Mouse (Mus musculus) erythroblast, embryonic 14.5 days (primary cell): ENCODE data around the gene Nfib. TPM values are rescaled to one million over a fixed set of nuclear protein-coding genes. Genes with fewer than 3 reads are reported as not detected.

ENCODE experiments used
- H3K27me3 ChIP-seq: 2 replicates; pipeline ENCODE4 v1.6.1; 2012; ENCODE audit warnings: inconsistent platforms; ENCODE audit not compliant: control insufficient read depth
- H3K36me3 ChIP-seq: 2 replicates; pipeline ENCODE4 v1.6.1; 2012; ENCODE audit warnings: mild to moderate bottlenecking, inconsistent platforms; ENCODE audit not compliant: control insufficient read depth
- H3K4me1 ChIP-seq: 2 replicates; pipeline ENCODE4 v1.6.1; 2012; ENCODE audit warnings: inconsistent platforms; ENCODE audit not compliant: control insufficient read depth
- H3K4me3 ChIP-seq: replicated peaks from 2 replicates; pipeline ENCODE3; 2012; ENCODE audit warnings: moderate library complexity, mild to moderate bottlenecking, inconsistent platforms
- H3K9me3 ChIP-seq: 2 replicates; pipeline ENCODE4 v1.6.1; 2012; ENCODE audit warnings: low read length, inconsistent platforms, mixed read lengths; ENCODE audit not compliant: control insufficient read depth
- GATA1 ChIP-seq: IDR thresholded peaks from 2 replicates; pipeline ENCODE4 v1.6.1; 2012; ENCODE audit warnings: low read length, inconsistent platforms, mixed read lengths
- TAL1 ChIP-seq: IDR thresholded peaks from 3 replicates; pipeline ENCODE4 v1.6.1; 2012; ENCODE audit warnings: low read length, inconsistent platforms, mixed read lengths
- polyA plus RNA-seq: library from polyadenylated mRNA; stranded (reverse); fragments of >175 nt; gene quantifications from 2 replicates; pipeline ENCODE4 v1.2.3, GENCODE M21; 2012

The Nfib gene
- polyA plus RNA-seq, 1 experiment = not detected

DNA sequence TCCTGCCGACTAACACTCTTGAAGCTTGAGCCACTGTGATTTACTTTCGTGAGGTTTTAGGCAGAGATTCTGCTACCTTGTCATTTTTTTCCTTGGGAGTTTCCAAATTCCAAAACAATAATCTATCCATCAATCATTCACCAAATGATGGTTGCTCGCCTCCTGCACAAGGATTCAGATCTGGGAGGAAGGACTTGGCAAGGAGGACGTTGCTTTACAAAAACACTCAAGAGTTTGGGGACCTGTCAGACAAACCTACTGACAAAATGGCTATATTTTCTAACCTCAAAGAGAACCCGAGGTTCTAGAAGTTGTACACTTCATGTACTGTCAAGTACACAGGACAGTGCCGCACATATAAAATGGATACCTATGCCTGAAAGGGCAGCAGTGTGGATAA lies 299.0 kb downstream of the Nfib start:
- H3K4me3 ChIP-seq = no peak overlapping the region
- no peaks in the 10 kb centered on the region for H3K4me1 ChIP-seq
- no peak for TF ChIP-seq GATA1
- no peak for TF ChIP-seq TAL1
- H3K36me3 ChIP-seq = no peaks in the 10 kb centered on the region
- H3K9me3 ChIP-seq = no peaks in the 10 kb centered on the region
- H3K27me3 ChIP-seq = no peaks in the 10 kb centered on the region

DNA sequence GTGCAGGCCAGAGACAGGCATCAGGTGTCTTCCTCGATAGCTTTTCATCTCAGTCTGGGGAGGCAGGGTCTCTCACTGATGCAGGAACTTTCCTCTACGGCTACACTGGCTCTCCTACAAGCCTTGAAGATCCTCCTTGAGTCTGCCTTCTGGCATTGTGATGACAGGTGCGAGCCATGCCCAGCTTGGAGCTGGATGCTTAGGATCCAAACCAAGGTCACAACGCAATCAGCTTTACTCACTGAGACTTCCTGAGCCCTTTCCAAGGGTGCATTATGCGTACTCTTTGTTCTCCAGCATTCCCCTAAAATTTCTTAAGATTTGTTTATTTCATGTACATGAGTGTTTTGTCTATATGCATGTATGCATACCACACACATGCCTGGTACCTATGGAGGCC lies 299.8 kb downstream of the Nfib start:
- Histone ChIP-seq H3K4me1 (no peaks in the 10 kb centered on the region), H3K36me3 (no peaks in the 10 kb centered on the region), H3K27me3 (no peaks in the 10 kb centered on the region), H3K9me3 (no peaks in the 10 kb centered on the region), H3K4me3 (no peak overlapping the region)
- no peak for TF ChIP-seq TAL1
- TF ChIP-seq GATA1 = no peak

DNA sequence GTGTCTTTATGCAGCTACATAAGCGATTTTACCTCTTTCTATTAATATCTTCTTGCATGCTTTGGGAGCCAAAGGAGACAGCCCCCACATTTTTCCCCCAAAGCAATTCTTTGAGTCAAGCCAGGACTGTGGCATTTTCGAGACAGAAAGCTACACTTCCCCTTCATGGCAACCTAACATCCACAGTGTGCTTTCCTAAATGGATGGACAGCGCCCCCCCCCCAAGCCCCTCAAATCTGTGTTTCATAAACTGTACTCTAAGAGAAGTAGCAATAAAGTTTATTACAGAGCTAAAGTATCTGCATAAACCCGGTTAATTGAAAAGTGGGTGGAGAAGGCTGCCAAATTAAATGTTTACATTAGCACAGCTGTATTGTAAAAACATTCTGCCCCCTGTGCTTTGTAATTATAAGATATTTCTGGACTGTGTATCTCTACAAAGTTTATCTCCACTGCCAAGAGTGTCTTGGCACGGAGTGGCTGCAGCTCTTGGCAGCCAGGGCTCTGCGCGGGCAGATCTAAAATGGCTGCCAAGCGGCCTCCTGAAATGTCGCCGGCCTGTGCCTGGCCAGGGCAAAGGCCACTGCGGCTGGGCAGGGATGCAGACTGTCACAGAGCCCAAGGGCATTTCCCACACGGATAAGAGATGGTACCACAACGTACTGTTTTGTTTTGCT lies 301.4 kb downstream of the Nfib start:
- no peak overlapping the region for H3K4me3 ChIP-seq
- TF ChIP-seq TAL1 = no peak
- no peak for TF ChIP-seq GATA1
- no peaks in the 10 kb centered on the region for H3K4me1 ChIP-seq
- H3K9me3 ChIP-seq = no peaks in the 10 kb centered on the region
- H3K36me3 ChIP-seq = no peaks in the 10 kb centered on the region
- no peaks in the 10 kb centered on the region for H3K27me3 ChIP-seq

DNA sequence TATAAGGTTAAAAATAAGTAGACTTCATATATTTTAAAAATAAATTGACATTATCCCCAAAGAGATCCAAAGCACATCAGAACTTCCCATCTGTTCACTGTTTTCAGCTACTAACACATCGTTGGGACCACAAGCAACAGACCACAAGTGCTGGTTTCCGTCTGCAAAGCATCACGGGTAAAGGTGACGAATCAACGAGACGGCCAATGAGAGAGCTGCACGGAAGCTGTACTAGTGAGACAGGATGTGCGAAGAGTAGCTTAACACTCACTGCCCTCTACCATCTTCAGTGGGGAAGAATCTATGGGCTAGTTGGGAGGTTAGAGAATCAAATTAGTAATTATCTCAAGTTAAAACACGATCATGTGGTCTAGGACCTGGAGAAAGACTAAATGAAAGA lies 302.9 kb downstream of the Nfib start:
- H3K9me3 ChIP-seq = no peaks in the 10 kb centered on the region
- no peaks in the 10 kb centered on the region for H3K27me3 ChIP-seq
- TF ChIP-seq TAL1 (no peak), GATA1 (no peak)
- no peaks in the 10 kb centered on the region for H3K4me1 ChIP-seq
- H3K4me3 ChIP-seq = no peak overlapping the region
- H3K36me3 ChIP-seq = no peaks in the 10 kb centered on the region

DNA sequence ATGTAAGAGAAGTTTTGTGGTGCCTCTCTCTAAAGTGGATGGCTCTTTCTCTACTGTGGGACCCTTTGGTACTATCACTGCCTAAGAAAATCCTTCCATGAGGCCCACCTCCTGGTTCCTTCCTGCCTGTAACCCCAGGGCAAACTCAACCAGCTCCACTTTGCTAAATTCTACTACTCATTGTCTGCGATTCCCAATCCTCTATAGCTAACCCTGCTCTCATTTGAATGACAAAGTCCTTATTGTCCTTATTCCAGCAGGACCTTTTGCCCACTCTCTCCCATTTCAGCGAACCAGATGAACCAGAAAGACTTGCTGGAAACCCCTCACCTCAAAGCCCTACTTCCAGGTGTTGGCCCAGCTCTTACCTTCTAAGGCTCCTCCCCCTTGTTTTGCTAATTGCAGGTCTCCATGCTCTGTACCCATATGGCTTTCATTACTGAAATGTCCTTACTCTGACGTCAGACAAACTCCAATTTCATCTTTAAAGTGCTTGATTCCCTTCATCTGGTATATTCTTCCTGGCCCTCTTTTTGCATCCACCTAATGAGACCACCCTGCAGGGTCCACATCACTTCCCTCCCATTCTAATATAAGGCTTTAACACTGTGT lies 304.0 kb downstream of the Nfib start:
- Histone ChIP-seq H3K9me3 (no peaks in the 10 kb centered on the region), H3K4me1 (no peaks in the 10 kb centered on the region), H3K4me3 (no peak overlapping the region), H3K36me3 (no peaks in the 10 kb centered on the region), H3K27me3 (no peaks in the 10 kb centered on the region)
- TF ChIP-seq GATA1 = no peak
- no peak for TF ChIP-seq TAL1

DNA sequence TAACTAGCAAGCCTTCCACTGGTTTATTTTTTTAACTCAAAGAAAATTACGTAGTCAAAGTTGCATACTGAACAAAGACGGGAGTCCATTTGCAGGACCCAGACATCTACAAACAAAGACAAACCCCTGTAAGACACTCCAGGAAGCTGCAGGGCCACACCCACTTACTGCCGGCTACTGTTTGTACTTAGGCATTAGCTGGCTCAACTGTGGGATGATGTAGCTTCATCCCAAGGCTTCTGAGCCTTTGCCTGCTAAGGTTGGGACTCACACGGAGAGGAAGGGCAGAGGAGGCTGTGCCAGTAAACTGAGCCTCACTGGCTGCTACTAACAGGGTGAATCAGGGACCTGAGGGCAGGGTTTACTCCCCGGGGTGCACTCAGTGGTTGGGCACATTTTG lies 305.0 kb downstream of the Nfib start:
- Histone ChIP-seq H3K36me3 (no peaks in the 10 kb centered on the region), H3K4me1 (no peaks in the 10 kb centered on the region), H3K27me3 (no peaks in the 10 kb centered on the region), H3K4me3 (no peak overlapping the region), H3K9me3 (no peaks in the 10 kb centered on the region)
- TF ChIP-seq GATA1 = no peak
- TF ChIP-seq TAL1 = no peak

DNA sequence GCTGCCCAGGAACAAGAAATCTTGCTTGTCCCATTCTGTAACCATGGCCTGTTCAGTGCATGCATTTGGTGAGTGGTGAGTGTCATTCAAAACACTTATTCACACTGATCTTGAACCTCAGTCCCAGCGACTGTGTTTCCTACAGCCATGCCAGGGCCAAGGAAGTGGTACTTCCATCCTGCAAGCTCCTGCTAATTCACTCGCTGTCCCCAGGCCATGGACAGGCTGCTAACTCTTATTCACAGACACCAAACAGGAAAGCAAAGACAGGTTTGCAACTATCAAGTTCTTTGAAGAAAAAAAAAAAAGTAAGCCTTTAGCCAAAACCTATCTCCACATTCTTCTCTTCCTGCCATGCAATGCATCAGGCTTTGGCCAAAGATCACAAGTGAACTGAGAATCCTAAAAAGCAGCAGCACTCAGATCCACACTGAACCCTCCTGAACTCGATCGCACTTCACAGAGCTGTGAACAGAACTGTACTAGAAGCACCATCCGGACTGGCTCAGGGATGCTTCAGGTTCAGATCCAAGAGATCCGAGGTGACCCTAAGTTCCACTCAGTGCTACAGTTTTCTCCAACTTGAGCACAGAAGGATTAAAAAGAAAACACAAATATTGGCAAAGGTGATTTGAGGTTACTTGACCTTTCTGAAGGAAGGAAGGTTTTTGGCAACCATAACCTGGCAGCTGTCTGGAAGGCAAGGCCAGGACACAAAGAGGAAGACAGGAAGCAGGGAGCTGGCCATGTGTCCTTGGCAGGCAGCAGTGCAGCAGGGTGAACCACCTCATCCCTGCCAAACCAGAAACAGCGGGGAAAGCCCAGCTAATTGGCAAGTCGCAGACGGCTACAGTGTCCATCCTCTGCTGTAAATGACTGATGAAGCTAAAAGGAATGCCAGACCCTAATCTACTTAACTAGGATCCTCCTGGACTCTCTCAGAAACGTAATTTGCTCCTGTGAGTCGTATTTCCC lies 305.9 kb downstream of the Nfib start:
- no peak for TF ChIP-seq TAL1
- TF ChIP-seq GATA1 = no peak
- H3K36me3 ChIP-seq = no peaks in the 10 kb centered on the region
- H3K27me3 ChIP-seq = no peaks in the 10 kb centered on the region

DNA sequence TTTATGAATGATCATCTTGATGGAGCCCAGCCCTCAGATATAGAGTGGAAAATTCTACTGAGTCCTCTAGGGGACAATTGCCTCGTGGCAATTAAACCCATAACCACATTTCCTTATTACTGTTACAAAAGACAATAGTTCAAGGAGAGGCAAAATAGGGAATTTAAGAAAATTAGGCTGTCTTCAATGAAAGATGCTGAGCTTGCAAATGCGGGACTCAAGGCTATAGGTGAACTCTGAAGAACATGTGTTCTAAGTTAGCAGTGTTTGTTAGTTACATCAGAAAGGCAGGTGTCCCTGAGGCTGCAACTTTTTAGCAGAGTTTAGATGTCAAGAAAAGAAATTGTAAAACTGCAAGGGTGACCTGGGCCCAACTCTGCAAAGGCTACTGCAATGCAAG lies 307.3 kb downstream of the Nfib start:
- Histone ChIP-seq H3K4me1 (no peaks in the 10 kb centered on the region), H3K27me3 (no peaks in the 10 kb centered on the region), H3K4me3 (no peak overlapping the region), H3K36me3 (no peaks in the 10 kb centered on the region), H3K9me3 (no peaks in the 10 kb centered on the region)
- no peak for TF ChIP-seq GATA1
- TF ChIP-seq TAL1 = no peak

More for the DNA sequence above, 305.9 kb downstream of the Nfib start:
- H3K9me3 ChIP-seq = no peaks in the 10 kb centered on the region
- no peaks in the 10 kb centered on the region for H3K4me1 ChIP-seq
- H3K4me3 ChIP-seq = no peak overlapping the region

DNA sequence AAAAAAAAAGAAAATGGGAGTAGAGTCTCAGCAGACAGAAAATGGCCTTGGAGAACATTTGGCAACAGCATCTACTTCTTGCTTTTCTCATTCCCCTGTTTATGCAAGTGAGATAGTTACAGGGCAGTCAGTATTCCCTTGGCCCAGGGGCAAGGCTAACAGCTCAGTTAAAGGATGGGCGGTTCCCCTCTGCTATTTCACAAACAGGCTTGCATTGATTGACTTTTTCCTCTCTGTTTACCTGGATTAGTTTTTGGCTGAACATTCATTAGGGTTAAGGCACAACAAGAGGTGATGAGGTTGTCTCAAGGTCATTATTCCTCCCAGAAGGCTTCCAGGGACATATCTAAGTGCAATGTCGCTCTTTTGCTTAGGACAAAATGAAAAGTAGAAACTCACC lies 308.7 kb downstream of the Nfib start:
- no peaks in the 10 kb centered on the region for H3K4me1 ChIP-seq
- TF ChIP-seq TAL1 = no peak
- no peak for TF ChIP-seq GATA1

More for the DNA sequence above, 308.7 kb downstream of the Nfib start:
- H3K36me3 ChIP-seq = no peaks in the 10 kb centered on the region
- H3K4me3 ChIP-seq = no peak overlapping the region
- H3K27me3 ChIP-seq = no peaks in the 10 kb centered on the region
- no peaks in the 10 kb centered on the region for H3K9me3 ChIP-seq
